Mouse (Mus musculus) adrenal gland, postnatal 10 days (tissue): ENCODE results near the gene Erlin1. TPM values are rescaled to one million over a fixed set of nuclear protein-coding genes. Genes with fewer than 3 reads are reported as not detected.
A peak's percentile ranks its signal among the peaks of the same experiment; 100 is the strongest.

ENCODE experiments used
- DNase-seq: peaks from one replicate; pipeline ENCODE4 v3.0.0; 2021; ENCODE audit warnings: mixed read lengths
- long read RNA-seq, 2 experiments: library from polyadenylated mRNA; stranded (forward); transcript quantifications; one replicate each; pipeline ENCODE4 v2.0.0; 2021
- total RNA-seq, 2 experiments: library from RNA; stranded (reverse); gene quantifications; 2 replicates each; pipeline ENCODE4 v1.2.3; 2021

The Erlin1 gene
- 10 to 100 TPM; 19.3 to 20.0 TPM for total RNA-seq
- long read RNA-seq, experiment 1, transcript Erlin1-202 (12 exons, 3,136 nt): major isoform, 10 of 21 reads
- long read RNA-seq, experiment 1, partial matches to known transcripts: 1 of 21 reads
- long read RNA-seq, experiment 1, other reads (novel, unspliced or antisense): 4 of 21 reads
- long read RNA-seq, experiment 2, transcript Erlin1-202 (12 exons, 3,136 nt): major isoform, 10 of 18 reads
- long read RNA-seq, experiment 2, partial matches to known transcripts: 5 of 18 reads
- long read RNA-seq, experiment 2, other reads (novel, unspliced or antisense): 0 of 18 reads

GRCm38 (mm10) chr19:44069121-44069913 is at the start of gene Erlin1:
TSS of gene Erlin1 (minus strand) at chr19:44069785.
- DNase-seq: peak; percentile 96

GRCm38 (mm10) chr19:44117793-44118192 is 48.2 kb upstream of the Erlin1 start:
- no peak for DNase-seq

GRCm38 (mm10) chr19:44111706-44112105 is 42.1 kb upstream of the Erlin1 start:
- no peak for DNase-seq

- peak; percentile 27 for DNase-seq
These were observed 40.8 kb upstream of the Erlin1 start for GRCm38 (mm10) chr19:44110356-44110755.

- peak; percentile 70 for DNase-seq
These were observed 39.4 kb upstream of the Erlin1 start for GRCm38 (mm10) chr19:44108996-44109395.

- peak; percentile 27 for DNase-seq
These were observed 38.3 kb upstream of the Erlin1 start for GRCm38 (mm10) chr19:44107661-44108521.

- DNase-seq: peak; percentile 98
These were observed 37.5 kb upstream of the Erlin1 start, which contains the start of gene Chuk for GRCm38 (mm10) chr19:44106831-44107660. TSS of gene Chuk (minus strand) at chr19:44107480.

- no peak for DNase-seq
These were observed 34.8 kb upstream of the Erlin1 start for GRCm38 (mm10) chr19:44104393-44104792.

GRCm38 (mm10) chr19:44103001-44103400 is 33.4 kb upstream of the Erlin1 start:
- DNase-seq: no peak

GRCm38 (mm10) chr19:44100840-44101239 is 31.3 kb upstream of the Erlin1 start:
- DNase-seq: no peak

GRCm38 (mm10) chr19:44086278-44086677 is 16.7 kb upstream of the Erlin1 start:
- DNase-seq: no peak

- DNase-seq: no peak
These were observed 11.3 kb upstream of the Erlin1 start for GRCm38 (mm10) chr19:44080920-44081319.

GRCm38 (mm10) chr19:44080023-44080422 is 10.4 kb upstream of the Erlin1 start:
- DNase-seq: no peak

- DNase-seq: no peak
These were observed 7.4 kb upstream of the Erlin1 start for GRCm38 (mm10) chr19:44077024-44077423.

- DNase-seq: no peak
These were observed 6.9 kb upstream of the Erlin1 start for GRCm38 (mm10) chr19:44076457-44076856.

- DNase-seq: no peak
These were observed 5.4 kb upstream of the Erlin1 start for GRCm38 (mm10) chr19:44074986-44075385.

- no peak for DNase-seq
These were observed 1.6 kb upstream of the Erlin1 start for GRCm38 (mm10) chr19:44071166-44071565.

- DNase-seq: no peak
These were observed 288 bp upstream of the Erlin1 start for GRCm38 (mm10) chr19:44069914-44070232.

GRCm38 (mm10) chr19:44068232-44068631 is 1.4 kb downstream of the Erlin1 start:
- no peak for DNase-seq

- no peak for DNase-seq
These were observed 2.1 kb downstream of the Erlin1 start for GRCm38 (mm10) chr19:44067323-44068049.

GRCm38 (mm10) chr19:44064734-44065133 is 4.9 kb downstream of the Erlin1 start:
- DNase-seq: no peak
